Mouse (Mus musculus) liver, embryonic 12.5 days (tissue): Measurements from ENCODE around the gene Rabgap1l. TPM values are rescaled to one million over a fixed set of nuclear protein-coding genes. Genes with fewer than 3 reads are reported as not detected.

Experiments used
- ATAC-seq: fragments of 200-750 bp; cut with Nextera tagmentation; 2 replicates; pipeline ENCODE4 v1.8.0; 2017; ENCODE audit warnings: moderate number of reproducible peaks, mild to moderate bottlenecking, moderate library complexity
- H3K27ac ChIP-seq: fragments of 300-500 bp; sonication (generic); 2 replicates; pipeline ENCODE4 v1.5.1; 2016; ENCODE audit warnings: mild to moderate bottlenecking
- H3K27me3 ChIP-seq: fragments of 300-500 bp; sonication (generic); replicated peaks from 2 replicates; pipeline ENCODE4 v1.6.1; 2016; ENCODE audit warnings: mild to moderate bottlenecking, moderate library complexity
- H3K36me3 ChIP-seq: fragments of 300-500 bp; sonication (generic); 2 replicates; pipeline ENCODE4 v1.6.1; 2016; ENCODE audit warnings: mild to moderate bottlenecking, moderate library complexity
- H3K4me1 ChIP-seq: fragments of 300-500 bp; sonication (generic); 2 replicates; pipeline ENCODE4 v1.6.1; 2016
- H3K4me2 ChIP-seq: fragments of 300-500 bp; sonication (generic); 2 replicates; pipeline ENCODE4 v1.6.1; 2016; ENCODE audit warnings: mild to moderate bottlenecking, moderate library complexity
- H3K4me3 ChIP-seq: fragments of 300-500 bp; sonication (generic); 2 replicates; pipeline ENCODE4 v1.5.1; 2016; ENCODE audit warnings: mild to moderate bottlenecking, moderate library complexity
- H3K9ac ChIP-seq: fragments of 300-500 bp; sonication (generic); 2 replicates; pipeline ENCODE4 v1.6.1; 2016; ENCODE audit warnings: mild to moderate bottlenecking, moderate library complexity
- H3K9me3 ChIP-seq: fragments of 300-500 bp; sonication (generic); replicated peaks from 2 replicates; pipeline ENCODE4 v1.6.1; 2016; ENCODE audit warnings: mild to moderate bottlenecking, moderate library complexity
- WGBS: fragments of 180-500 bp; shearing (Covaris S2); methylation state at CpG from one replicate; pipeline ENCODE4 v1.1.7; 2016; ENCODE audit not compliant: insufficient replicate concordance; 5-methylcytosine and 5-hydroxymethylcytosine counted together
- polyA plus RNA-seq: library from polyadenylated mRNA; unstranded; fragments of >200 nt; fragmentation: Nextera tagmentation; extraction: Ambion mirVana; gene quantifications from 2 replicates; pipeline ENCODE4 v1.2.1, GENCODE M21; 2016

Rabgap1l gene
- polyA plus RNA-seq, 1 experiment from 2014 or later: 55.8 TPM

DNA sequence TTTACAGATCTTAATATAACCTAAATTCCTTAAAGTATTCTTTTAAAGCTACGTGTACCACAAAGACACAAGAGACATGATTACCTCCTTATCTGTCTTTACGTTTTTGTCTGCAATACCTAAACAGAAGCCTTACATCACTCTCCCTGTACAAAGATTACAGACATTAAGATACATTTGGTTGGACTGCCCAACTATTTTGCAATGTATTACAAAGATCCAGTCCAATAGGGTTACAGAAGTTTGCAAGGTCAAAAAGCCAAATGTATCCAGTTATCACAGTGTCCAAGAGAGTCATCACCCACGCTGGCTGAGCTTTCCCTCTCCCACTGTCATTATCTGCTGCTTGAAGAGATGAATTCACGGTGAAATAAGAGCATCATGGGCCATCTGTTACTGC, 63.1 kb downstream of the Rabgap1l start:
- H3K4me2 ChIP-seq: no peak overlapping the region
- peaks cover 41% of the 10 kb centered on the region for H3K36me3 ChIP-seq
- H3K9ac ChIP-seq: no peak overlapping the region
- no peak overlapping the region for H3K27ac ChIP-seq
- H3K9me3 ChIP-seq: no peaks in the 10 kb centered on the region
- ATAC-seq: no peak
- no peaks in the 10 kb centered on the region for H3K4me1 ChIP-seq
- no peaks in the 10 kb centered on the region for H3K27me3 ChIP-seq
- 64% methylated on average over 4 of the region's 4 CpGs for WGBS
- no peak overlapping the region for H3K4me3 ChIP-seq

DNA sequence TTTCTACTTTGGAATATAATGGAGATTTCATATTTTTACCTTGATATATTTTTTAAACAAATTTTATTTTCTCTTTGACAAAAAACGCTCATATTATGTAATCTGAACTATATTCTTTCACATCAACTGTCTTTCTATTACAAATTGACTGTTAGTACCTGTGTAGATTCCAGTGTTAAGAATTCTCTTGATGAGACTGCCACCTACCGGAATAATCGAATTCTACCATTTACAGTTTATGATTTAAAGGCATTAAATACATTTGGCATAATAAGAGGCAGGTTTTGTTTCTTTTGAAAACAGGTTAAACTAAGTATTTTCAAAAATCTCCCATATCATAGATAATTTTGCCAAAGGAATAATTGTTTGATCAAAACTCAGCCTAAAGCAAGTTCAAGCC, 75.3 kb downstream of the Rabgap1l start:
- Histone ChIP-seq H3K27me3 (no peaks in the 10 kb centered on the region), H3K4me2 (no peak overlapping the region), H3K4me3 (no peak overlapping the region), H3K4me1 (peaks cover 12% of the 10 kb centered on the region), H3K9ac (no peak overlapping the region), H3K27ac (no peak overlapping the region), H3K36me3 (peaks cover 15% of the 10 kb centered on the region), H3K9me3 (no peaks in the 10 kb centered on the region)
- ATAC-seq: no peak
- WGBS: 24% methylated on average over 3 of the region's 3 CpGs

DNA sequence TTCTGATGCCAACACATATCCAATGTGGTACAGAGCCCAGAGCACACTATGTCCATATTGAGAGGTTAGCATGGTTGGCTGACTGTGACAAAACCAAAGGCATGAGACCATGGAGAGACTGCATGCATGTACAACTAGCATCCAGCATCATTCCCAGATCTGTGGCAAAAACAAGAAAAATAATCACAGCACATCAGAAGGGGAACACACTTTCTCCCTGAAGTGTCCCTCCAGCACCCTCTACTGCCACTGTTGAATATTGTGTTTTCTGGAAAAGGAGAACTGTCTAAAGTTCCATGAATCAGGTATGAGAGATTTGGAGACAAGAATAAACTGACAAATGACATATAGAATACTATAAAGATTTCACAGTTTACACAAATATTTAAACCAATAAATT, 78.3 kb downstream of the Rabgap1l start:
- no peaks in the 10 kb centered on the region for H3K9me3 ChIP-seq
- no peaks in the 10 kb centered on the region for H3K27me3 ChIP-seq
- ATAC-seq: no peak

DNA sequence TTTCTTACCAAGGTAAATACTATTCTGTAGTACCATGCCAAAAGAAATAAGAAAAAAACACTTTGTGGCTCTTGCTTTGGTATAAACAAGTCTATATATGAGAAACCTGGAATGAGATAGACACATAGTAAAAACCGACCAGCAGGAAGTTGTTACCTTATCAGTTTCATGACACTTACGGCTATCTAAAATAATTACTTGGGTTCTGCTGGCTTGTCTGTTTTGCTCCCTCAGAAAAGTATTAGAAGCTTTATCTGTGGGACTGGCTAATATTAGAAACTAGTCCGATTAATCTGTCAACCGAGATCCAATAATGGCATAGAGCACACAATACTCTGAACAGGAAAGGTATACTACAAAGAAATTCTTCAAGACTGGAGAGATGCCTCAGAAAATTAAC, 79.1 kb downstream of the Rabgap1l start:
- H3K9ac ChIP-seq: no peak overlapping the region
- ATAC-seq: no peak
- peaks cover 20% of the 10 kb centered on the region for H3K4me1 ChIP-seq
- no peak overlapping the region for H3K4me3 ChIP-seq
- H3K9me3 ChIP-seq: no peaks in the 10 kb centered on the region
- no peak overlapping the region for H3K27ac ChIP-seq
- 0 out of 2 replicates have a peak, but pooled peaks cover 3% of the 10 kb centered on the region for H3K36me3 ChIP-seq
- 18% methylated on average over 4 of the region's 4 CpGs for WGBS
- no peaks in the 10 kb centered on the region for H3K27me3 ChIP-seq
- no peak overlapping the region for H3K4me2 ChIP-seq

More for the DNA sequence above, 78.3 kb downstream of the Rabgap1l start:
- H3K4me1 ChIP-seq: peaks cover 20% of the 10 kb centered on the region
- H3K36me3 ChIP-seq: 0 out of 2 replicates have a peak, but pooled peaks cover under 1% of the 10 kb centered on the region
- H3K4me2 ChIP-seq: no peak overlapping the region
- H3K4me3 ChIP-seq: no peak overlapping the region
- H3K27ac ChIP-seq: no peak overlapping the region
- no peak overlapping the region for H3K9ac ChIP-seq

DNA sequence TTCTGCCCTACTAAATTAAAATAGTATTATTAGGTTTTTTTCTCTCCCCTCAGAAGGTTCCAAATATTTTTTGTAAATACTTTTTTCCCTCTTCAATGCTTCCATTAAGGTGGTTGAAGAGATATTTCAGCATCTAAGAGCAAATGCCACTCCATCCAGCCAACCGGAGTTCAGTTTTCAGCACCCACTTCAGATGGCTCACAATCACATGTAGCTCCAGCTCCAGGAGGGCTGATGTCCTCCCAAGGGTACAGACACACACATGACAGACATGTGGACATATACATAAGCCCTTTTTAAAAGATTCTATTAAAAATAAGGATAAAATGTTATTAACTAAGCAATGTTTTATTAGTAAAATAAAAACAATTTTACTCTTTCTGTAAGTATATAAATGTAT, 79.6 kb downstream of the Rabgap1l start:
- WGBS: 80% methylated on average over 1 of the region's 1 CpGs
- Histone ChIP-seq H3K27ac (no peak overlapping the region), H3K9ac (no peak overlapping the region), H3K9me3 (no peaks in the 10 kb centered on the region), H3K36me3 (peaks cover 8% of the 10 kb centered on the region; the same call in 1 of the 2 replicates), H3K4me2 (no peak overlapping the region), H3K4me3 (no peak overlapping the region), H3K27me3 (no peaks in the 10 kb centered on the region), H3K4me1 (peaks cover 20% of the 10 kb centered on the region)
- ATAC-seq: no peak

DNA sequence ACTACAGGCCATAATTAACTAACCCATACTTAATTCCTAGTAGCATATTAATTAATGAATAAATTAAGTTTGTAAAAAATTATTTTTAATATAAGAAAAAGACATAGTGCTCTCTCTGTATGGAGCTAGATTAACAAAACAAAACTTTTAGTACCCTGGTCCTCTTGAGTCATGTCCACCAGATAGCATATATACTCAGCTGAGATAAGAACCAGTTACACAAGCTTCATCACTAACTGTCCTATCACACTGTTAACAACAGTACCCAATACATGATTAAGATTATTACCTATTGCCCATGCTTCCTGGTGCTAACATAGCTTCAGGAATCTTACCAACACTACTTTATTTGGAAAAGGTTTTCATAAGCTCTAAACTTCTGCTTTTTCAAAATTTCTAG, 82.5 kb downstream of the Rabgap1l start:
- Histone ChIP-seq H3K9me3 (no peaks in the 10 kb centered on the region), H3K4me1 (peaks cover 20% of the 10 kb centered on the region), H3K27ac (no peak overlapping the region), H3K27me3 (no peaks in the 10 kb centered on the region), H3K36me3 (peaks cover 14% of the 10 kb centered on the region; the same call in 1 of the 2 replicates), H3K4me3 (no peak overlapping the region), H3K4me2 (no peak overlapping the region), H3K9ac (no peak overlapping the region)
- peak; percentile 57; the same call in 1 of the 2 replicates for ATAC-seq

DNA sequence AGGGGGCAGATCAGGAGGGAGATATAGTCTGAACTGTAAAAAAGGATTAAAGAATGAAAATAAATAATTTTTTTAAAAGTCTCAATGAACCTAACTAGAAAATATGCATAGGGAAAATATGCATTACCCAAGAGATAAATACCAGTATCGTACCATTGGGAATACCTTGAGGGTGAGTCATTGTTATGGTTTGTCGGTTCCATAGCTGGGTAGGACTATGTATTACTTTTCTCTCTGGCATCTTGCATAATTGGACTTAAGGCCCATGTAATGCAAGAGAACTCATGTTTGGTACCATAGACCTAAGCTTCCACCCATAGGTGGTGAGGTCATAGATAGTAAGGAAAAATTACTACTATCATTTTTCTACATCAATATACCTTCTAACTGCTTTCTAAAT, 88.4 kb downstream of the Rabgap1l start:
- Histone ChIP-seq H3K4me3 (no peak overlapping the region), H3K4me2 (no peak overlapping the region), H3K27ac (no peak overlapping the region), H3K9me3 (no peaks in the 10 kb centered on the region), H3K4me1 (no peaks in the 10 kb centered on the region), H3K36me3 (peaks cover 31% of the 10 kb centered on the region), H3K27me3 (no peaks in the 10 kb centered on the region), H3K9ac (no peak overlapping the region)
- WGBS: 78% methylated on average over 2 of the region's 2 CpGs
- no peak for ATAC-seq

DNA sequence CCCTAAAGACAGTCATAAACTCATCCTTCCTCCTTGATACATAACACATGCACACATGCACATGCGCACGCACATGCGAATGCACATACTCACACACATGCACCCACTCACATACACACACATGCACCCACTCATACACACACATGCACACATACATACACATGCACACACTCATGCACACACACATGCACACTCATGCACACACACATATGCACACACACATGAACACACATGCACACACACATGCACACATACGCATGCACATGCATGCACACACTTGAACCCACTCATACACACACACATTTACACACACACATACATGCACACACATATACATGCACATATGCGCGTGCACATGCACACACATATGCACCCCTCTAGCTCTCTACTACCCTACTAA, 89.2 kb downstream of the Rabgap1l start:
- Histone ChIP-seq H3K4me3 (no peak overlapping the region), H3K4me1 (no peaks in the 10 kb centered on the region), H3K4me2 (no peak overlapping the region), H3K36me3 (peaks cover 29% of the 10 kb centered on the region), H3K9ac (no peak overlapping the region), H3K27me3 (no peaks in the 10 kb centered on the region), H3K27ac (no peak overlapping the region), H3K9me3 (no peaks in the 10 kb centered on the region)
- ATAC-seq: no peak
- WGBS: 91% methylated on average over 6 of the region's 6 CpGs

DNA sequence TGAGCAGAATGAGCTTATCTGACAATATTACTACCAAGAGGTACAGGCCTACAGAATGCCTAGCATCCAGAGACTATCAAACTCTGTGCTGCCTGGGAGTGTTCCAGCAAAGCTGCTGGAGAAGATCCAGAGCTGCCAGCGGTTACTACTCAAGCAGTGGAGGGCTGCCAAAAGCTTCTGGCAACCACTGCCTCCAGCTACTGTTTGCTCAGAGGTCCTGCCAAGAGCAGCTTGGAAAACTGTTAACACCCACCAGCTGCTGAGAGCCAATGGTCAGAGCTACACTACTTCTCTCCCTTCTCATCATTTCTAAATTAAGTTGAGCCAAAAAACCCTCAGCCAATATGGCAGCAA, 99.9 kb downstream of the Rabgap1l start:
- no peak for ATAC-seq
- H3K27ac ChIP-seq: no peak overlapping the region
- no peak overlapping the region for H3K9ac ChIP-seq
- WGBS: 94% methylated on average over 1 of the region's 1 CpGs
- peaks cover 12% of the 10 kb centered on the region; the same call in 1 of the 2 replicates for H3K36me3 ChIP-seq
- no peaks in the 10 kb centered on the region for H3K9me3 ChIP-seq
- no peaks in the 10 kb centered on the region for H3K4me1 ChIP-seq
- H3K27me3 ChIP-seq: no peaks in the 10 kb centered on the region
- H3K4me3 ChIP-seq: no peak overlapping the region
- no peak overlapping the region for H3K4me2 ChIP-seq

DNA sequence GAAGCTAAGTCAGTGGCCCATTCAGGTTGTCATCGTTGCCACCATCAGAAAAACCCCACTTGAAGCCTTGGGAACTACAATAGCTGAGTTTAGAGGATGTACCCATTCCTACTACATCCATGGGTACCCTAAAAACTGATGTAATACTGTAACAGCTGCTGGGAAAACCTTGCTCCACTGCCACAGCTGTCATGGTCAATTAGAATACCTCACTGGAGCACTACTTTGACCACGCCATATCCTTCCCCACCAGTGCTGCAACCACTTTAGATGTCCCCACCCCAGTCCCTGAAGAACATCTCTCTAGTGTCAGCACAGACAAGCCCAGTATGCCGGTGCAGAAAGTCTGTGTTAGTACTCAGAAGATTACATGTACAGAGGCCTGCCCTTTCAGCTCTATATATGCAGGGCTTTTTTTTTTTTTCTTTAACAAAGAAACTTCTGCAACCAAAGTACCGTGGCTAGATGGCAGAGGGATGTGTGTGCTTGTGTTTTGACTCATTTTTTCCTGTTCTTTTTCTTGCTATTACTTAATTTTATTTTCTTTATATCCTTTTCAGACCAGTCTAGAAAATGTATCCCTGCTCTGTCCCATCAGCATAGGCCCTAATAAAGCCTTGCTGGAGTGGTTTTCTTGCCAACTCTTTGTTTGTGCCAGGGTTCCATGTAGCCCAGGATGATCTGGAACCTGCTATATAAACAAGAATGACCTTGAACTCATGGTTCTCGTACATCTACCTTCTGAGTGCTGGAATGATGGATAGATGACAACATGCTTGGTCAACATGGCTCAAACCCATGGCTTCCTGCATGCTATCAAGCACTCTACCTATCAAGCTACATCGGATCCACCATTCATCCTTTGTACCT, 100.6 kb downstream of the Rabgap1l start:
- no peak overlapping the region for H3K27ac ChIP-seq
- no peaks in the 10 kb centered on the region for H3K4me1 ChIP-seq
- no peak overlapping the region for H3K9ac ChIP-seq
- H3K27me3 ChIP-seq: no peaks in the 10 kb centered on the region
- 82% methylated on average over 6 of the region's 6 CpGs for WGBS
- peaks cover 12% of the 10 kb centered on the region; the same call in 1 of the 2 replicates for H3K36me3 ChIP-seq
- H3K4me3 ChIP-seq: no peak overlapping the region
- H3K4me2 ChIP-seq: no peak overlapping the region
- no peaks in the 10 kb centered on the region for H3K9me3 ChIP-seq
- ATAC-seq: no peak

DNA sequence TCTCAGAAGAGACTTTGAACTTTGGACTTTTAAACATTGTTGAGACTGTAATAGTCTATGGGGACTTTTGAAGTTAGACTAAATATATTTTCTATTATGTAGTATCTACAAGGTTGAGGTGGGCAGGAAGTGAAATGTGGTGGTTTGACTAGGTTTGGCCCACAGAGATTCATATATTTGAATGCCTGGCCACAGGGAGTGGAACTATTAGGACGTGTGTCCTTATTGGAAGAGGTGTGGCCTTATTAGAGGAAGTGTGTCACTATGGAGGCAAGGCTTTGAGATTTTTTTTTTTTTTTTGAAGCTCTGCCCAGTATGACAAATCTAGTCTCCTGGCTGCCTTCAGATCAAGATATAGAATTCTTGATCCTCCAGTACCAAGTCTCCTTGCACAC, 101.8 kb downstream of the Rabgap1l start:
- H3K27ac ChIP-seq: no peak overlapping the region
- H3K9ac ChIP-seq: no peak overlapping the region
- peaks cover 12% of the 10 kb centered on the region for H3K36me3 ChIP-seq
- no peaks in the 10 kb centered on the region for H3K4me1 ChIP-seq
- H3K4me3 ChIP-seq: no peak overlapping the region
- H3K9me3 ChIP-seq: no peaks in the 10 kb centered on the region
- H3K4me2 ChIP-seq: no peak overlapping the region
- H3K27me3 ChIP-seq: no peaks in the 10 kb centered on the region
- 67% methylated on average over 1 of the region's 1 CpGs for WGBS
- no peak for ATAC-seq

DNA sequence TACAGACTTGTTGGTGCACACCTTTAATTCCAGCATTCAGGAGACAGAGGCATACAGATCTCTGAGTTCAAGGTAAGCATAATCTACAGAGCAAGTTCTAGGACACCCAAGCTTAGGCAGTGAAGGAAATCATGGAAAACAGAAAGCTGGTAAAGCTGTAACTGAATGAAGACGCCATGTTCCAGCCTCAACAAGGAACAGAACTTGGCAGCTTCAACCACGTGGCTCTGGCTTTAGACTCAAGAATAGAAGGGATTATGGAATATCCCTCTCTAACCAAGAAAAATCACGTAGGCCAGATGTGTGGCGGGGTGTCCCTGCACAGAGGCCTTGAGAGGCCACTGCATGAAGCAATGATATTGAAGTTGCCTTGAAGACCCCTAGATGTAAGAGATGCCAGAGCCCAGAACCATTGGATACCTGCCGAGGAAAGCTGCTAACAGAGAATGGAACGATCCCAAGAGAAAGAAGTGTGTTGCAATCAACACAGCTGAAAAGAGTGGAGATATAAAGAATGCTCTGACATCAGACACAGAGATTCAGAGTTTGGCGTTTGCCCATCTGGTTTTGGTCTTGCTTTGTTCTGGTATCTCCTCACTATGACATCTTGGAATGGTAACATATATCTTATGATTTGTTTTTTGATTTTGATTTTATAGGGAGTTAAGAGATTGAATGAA, 102.4 kb downstream of the Rabgap1l start:
- no peak for ATAC-seq
- WGBS: 83% methylated on average over 7 of the region's 7 CpGs
- H3K4me3 ChIP-seq: no peak overlapping the region
- no peak overlapping the region for H3K4me2 ChIP-seq
- no peaks in the 10 kb centered on the region for H3K9me3 ChIP-seq
- peaks cover 10% of the 10 kb centered on the region for H3K36me3 ChIP-seq
- H3K4me1 ChIP-seq: no peaks in the 10 kb centered on the region
- H3K9ac ChIP-seq: no peak overlapping the region
- no peaks in the 10 kb centered on the region for H3K27me3 ChIP-seq
- H3K27ac ChIP-seq: no peak overlapping the region
